ENCODE assay signal across 9 mouse cellular contexts in the genomic region with DNA sequence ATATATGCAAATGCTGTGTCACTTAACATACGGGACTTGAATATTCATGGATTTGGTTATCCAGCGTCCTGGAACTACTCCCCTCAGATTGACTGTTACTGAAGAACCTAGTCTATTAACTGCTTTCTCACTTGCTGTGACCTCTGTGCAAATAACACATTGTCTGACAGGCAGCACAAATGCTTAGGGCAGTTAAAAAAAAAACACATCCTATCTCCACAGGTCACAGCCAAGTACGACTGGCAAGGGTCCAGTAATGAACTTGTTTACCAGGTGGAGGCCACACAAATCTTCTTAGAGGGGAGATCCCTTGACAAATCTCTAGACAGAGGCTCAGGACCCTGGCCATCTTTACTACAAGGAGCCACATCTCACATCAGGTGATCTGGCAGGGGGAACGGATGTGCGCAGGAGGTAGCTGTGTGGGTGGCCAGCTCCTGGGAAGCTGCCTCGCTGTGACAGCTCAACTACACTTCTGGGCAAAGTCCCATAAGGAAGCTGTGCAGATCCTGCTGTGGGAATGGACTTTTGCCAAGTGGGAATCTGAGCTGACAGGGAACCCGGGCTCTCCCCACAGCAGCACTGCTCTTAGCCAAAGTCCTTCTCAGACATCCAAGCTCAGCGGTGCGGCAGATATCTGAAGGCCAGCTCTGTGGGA.
DNase-seq lines count a peak whose midpoint lies in the region; ATAC-seq lines count a peak whose summit lies in the region.
"Had no signal": no experiment of that assay in that cellular context is flagged by ENCODE, and none has a peak within 500 bp of the region (broad histone marks: within the 10 kb centered on the region; RNA-seq: fewer than 3 reads in every experiment).

No protein-coding gene starts in this region.

- H3K4me1 ChIP-seq in brown adipose tissue, adult 24 weeks (ENCODE audit: control insufficient read depth, insufficient read depth, insufficient read length, low read length) = peaks cover 20% of the 10 kb centered on the region; the same call in 1 of the 2 replicates
- H3K4me1 ChIP-seq in heart, embryonic 16.5 days (ENCODE audit: control insufficient read depth, insufficient read depth, low read length) = peaks cover 7% of the 10 kb centered on the region

- no peaks in the 10 kb centered on the region for H3K27me3 ChIP-seq in heart, embryonic 16.5 days (ENCODE audit: control insufficient read depth, insufficient read depth, low read length)
- H3K27me3 ChIP-seq: Patski had no signal

- peak; percentile 75 for ATAC-seq in heart, embryonic 16.5 days (replicated peaks; ENCODE audit: extremely low read depth, insufficient read depth, low FRiP score)
- ATAC-seq: Patski had no signal

- H3K4me2 ChIP-seq in heart, embryonic 16.5 days (ENCODE audit: low read depth, low read length) = no peak overlapping the region

- peak overlapping the region; percentile 93 for H3K27ac ChIP-seq in brown adipose tissue, adult 24 weeks (replicated peaks; ENCODE audit: low read depth, low read length)
- H3K27ac ChIP-seq in heart, embryonic 16.5 days (ENCODE audit: low read length) = peak overlapping the region; percentile 63

- H3K4me3 ChIP-seq in brown adipose tissue, adult 24 weeks (ENCODE audit: insufficient read depth, low read depth, low read length) = no peak overlapping the region
- H3K4me3 ChIP-seq in heart, embryonic 16.5 days (ENCODE audit: low read length) = no peak overlapping the region

- DNase-seq in layer of hippocampus, adult 11-12 months (ENCODE audit: low spot score) = peak; percentile 30
- DNase-seq in layer of hippocampus, postnatal 25 days (ENCODE audit: extremely low spot score in 1 of 2, low spot score in 1 of 2) = no peak
- DNase-seq in left cerebral cortex, adult 11 months (ENCODE audit: low spot score) = peak; percentile 31
- peak; percentile 64 for DNase-seq in right cerebral cortex, adult 18-20 months
- DNase-seq in thymus, postnatal 14 days = no peak
- no peak for DNase-seq in urinary bladder, postnatal 10 days (ENCODE audit: low spot score)

- no peaks in the 10 kb centered on the region for H3K36me3 ChIP-seq in heart, embryonic 16.5 days (ENCODE audit: control insufficient read depth, insufficient read depth)

- 36% methylated on average over 9 of the region's 9 CpGs for WGBS in heart, embryonic 16.5 days

- no peaks in the 10 kb centered on the region for H3K9me3 ChIP-seq in heart, embryonic 16.5 days (replicated peaks; ENCODE audit: control insufficient read depth, low read length)

- no peak overlapping the region for H3K9ac ChIP-seq in heart, embryonic 16.5 days (ENCODE audit: low read length)

Comparison
In these comparisons a context has a peak if more than half of its experiments do, and no peak if none do; other contexts are left out.
1. DNase-seq: peak in layer of hippocampus, adult 11-12 months (single experiment), left cerebral cortex, adult 11 months (single experiment) and right cerebral cortex, adult 18-20 months (single experiment); none in layer of hippocampus, postnatal 25 days (0 of 2), thymus, postnatal 14 days (single experiment) and urinary bladder, postnatal 10 days (single experiment).